Mouse (Mus musculus) embryonic facial prominence, embryonic 15.5 days (tissue): ENCODE results near the gene Gm20388. TPM values are rescaled to one million over a fixed set of nuclear protein-coding genes. Genes with fewer than 3 reads are reported as not detected.

Source experiments
- ATAC-seq: fragments of 200-750 bp; cut with Nextera tagmentation; 2 replicates; pipeline ENCODE4 v1.8.0; 2017; ENCODE audit warnings: low read depth, moderate TSS enrichment; ENCODE audit not compliant: insufficient number of reproducible peaks, low FRiP score, low TSS enrichment
- H3K27ac ChIP-seq: fragments of 300-500 bp; sonication (generic); replicated peaks from 2 replicates; pipeline ENCODE4 v1.5.1; 2015; ENCODE audit warnings: mild to moderate bottlenecking, inconsistent platforms
- H3K27me3 ChIP-seq: fragments of 300-500 bp; sonication (generic); 2 replicates; pipeline ENCODE4 v1.6.1; 2015; ENCODE audit warnings: inconsistent platforms
- H3K36me3 ChIP-seq: fragments of 300-500 bp; sonication (generic); 2 replicates; pipeline ENCODE4 v1.6.1; 2015; ENCODE audit warnings: mild to moderate bottlenecking, inconsistent platforms
- H3K4me1 ChIP-seq: fragments of 300-500 bp; sonication (generic); 2 replicates; pipeline ENCODE4 v1.6.1; 2015; ENCODE audit warnings: inconsistent platforms
- H3K4me2 ChIP-seq: fragments of 300-500 bp; sonication (generic); replicated peaks from 2 replicates; pipeline ENCODE4 v1.6.1; 2015; ENCODE audit warnings: mild to moderate bottlenecking, inconsistent platforms
- H3K4me3 ChIP-seq: fragments of 300-500 bp; sonication (generic); replicated peaks from 2 replicates; pipeline ENCODE4 v1.5.1; 2015; ENCODE audit warnings: mild to moderate bottlenecking, inconsistent platforms
- H3K9ac ChIP-seq: fragments of 300-500 bp; sonication (generic); 2 replicates; pipeline ENCODE4 v1.6.1; 2015; ENCODE audit warnings: inconsistent platforms
- H3K9me3 ChIP-seq: fragments of 300-500 bp; sonication (generic); replicated peaks from 2 replicates; pipeline ENCODE4 v1.6.1; 2016; ENCODE audit warnings: inconsistent platforms
- WGBS: fragments of 180-500 bp; shearing (Covaris S2); methylation state at CpG from one replicate; pipeline ENCODE4 v1.1.7; 2015; 5-methylcytosine and 5-hydroxymethylcytosine counted together
- polyA plus RNA-seq: library from polyadenylated mRNA; unstranded; fragments of >200 nt; fragmentation: Nextera tagmentation; extraction: Ambion mirVana; gene quantifications from 2 replicates; pipeline ENCODE4 v1.2.1, GENCODE M21; 2015

Gm20388 gene
- polyA plus RNA-seq, 1 experiment from 2014 or later = 8.0 TPM

GRCm38 (mm10) chr8:120204736-120205360 is 294.2 kb downstream of the Gm20388 start:
- WGBS = 64% methylated on average over 7 of the region's 7 CpGs
- Histone ChIP-seq H3K27me3 (no peaks in the 10 kb centered on the region), H3K4me1 (peaks cover 16% of the 10 kb centered on the region), H3K4me3 (no peak overlapping the region), H3K9me3 (no peaks in the 10 kb centered on the region), H3K36me3 (no peaks in the 10 kb centered on the region), H3K27ac (no peak overlapping the region), H3K4me2 (no peak overlapping the region), H3K9ac (no peak overlapping the region)
- ATAC-seq = no peak

GRCm38 (mm10) chr8:120205916-120206315 is 295.3 kb downstream of the Gm20388 start:
- Histone ChIP-seq H3K4me3 (no peak overlapping the region), H3K4me2 (no peak overlapping the region), H3K9ac (no peak overlapping the region), H3K36me3 (no peaks in the 10 kb centered on the region), H3K27me3 (no peaks in the 10 kb centered on the region), H3K4me1 (peaks cover 27% of the 10 kb centered on the region), H3K27ac (no peak overlapping the region), H3K9me3 (no peaks in the 10 kb centered on the region)
- WGBS = 77% methylated on average over 9 of the region's 9 CpGs
- ATAC-seq = no peak

- Histone ChIP-seq H3K9me3 (no peaks in the 10 kb centered on the region), H3K27me3 (no peaks in the 10 kb centered on the region), H3K36me3 (no peaks in the 10 kb centered on the region), H3K4me1 (peaks cover 37% of the 10 kb centered on the region), H3K27ac (no peak overlapping the region), H3K4me3 (no peak overlapping the region), H3K4me2 (no peak overlapping the region), H3K9ac (no peak overlapping the region)
- 88% methylated on average over 8 of the region's 8 CpGs for WGBS
- ATAC-seq = no peak
Observed at GRCm38 (mm10) chr8:120207364-120207763, 296.7 kb downstream of the Gm20388 start.

- Histone ChIP-seq H3K36me3 (no peaks in the 10 kb centered on the region), H3K27me3 (no peaks in the 10 kb centered on the region), H3K4me1 (peaks cover 37% of the 10 kb centered on the region), H3K9ac (no peak overlapping the region), H3K4me2 (no peak overlapping the region), H3K27ac (no peak overlapping the region), H3K9me3 (no peaks in the 10 kb centered on the region), H3K4me3 (no peak overlapping the region)
- 59% methylated on average over 11 of the region's 11 CpGs for WGBS
- no peak for ATAC-seq
Observed at GRCm38 (mm10) chr8:120208113-120208512, 297.5 kb downstream of the Gm20388 start.

GRCm38 (mm10) chr8:120211345-120211744 is 300.7 kb downstream of the Gm20388 start:
- H3K4me1 ChIP-seq = peaks cover 44% of the 10 kb centered on the region
- no peak; the same call in 1 of the 2 replicates for ATAC-seq
- H3K27ac ChIP-seq = no peak overlapping the region
- no peak overlapping the region for H3K4me2 ChIP-seq
- no peak overlapping the region for H3K4me3 ChIP-seq
- WGBS = 20% methylated on average over 4 of the region's 4 CpGs
- no peak overlapping the region for H3K9ac ChIP-seq
- no peaks in the 10 kb centered on the region for H3K9me3 ChIP-seq
- no peaks in the 10 kb centered on the region for H3K27me3 ChIP-seq
- H3K36me3 ChIP-seq = no peaks in the 10 kb centered on the region

GRCm38 (mm10) chr8:120212596-120212995 is 302.0 kb downstream of the Gm20388 start:
- H3K27ac ChIP-seq = no peak overlapping the region
- H3K4me1 ChIP-seq = peaks cover 56% of the 10 kb centered on the region
- H3K4me2 ChIP-seq = no peak overlapping the region
- no peak overlapping the region for H3K9ac ChIP-seq
- H3K36me3 ChIP-seq = no peaks in the 10 kb centered on the region
- H3K9me3 ChIP-seq = no peaks in the 10 kb centered on the region
- 84% methylated on average over 7 of the region's 7 CpGs for WGBS
- no peaks in the 10 kb centered on the region for H3K27me3 ChIP-seq
- no peak for ATAC-seq
- H3K4me3 ChIP-seq = no peak overlapping the region

GRCm38 (mm10) chr8:120213229-120213628 is 302.6 kb downstream of the Gm20388 start:
- H3K4me2 ChIP-seq = no peak overlapping the region
- H3K9ac ChIP-seq = no peak overlapping the region
- no peaks in the 10 kb centered on the region for H3K9me3 ChIP-seq
- 92% methylated on average over 3 of the region's 3 CpGs for WGBS
- no peak overlapping the region for H3K27ac ChIP-seq
- no peak for ATAC-seq
- peaks cover 56% of the 10 kb centered on the region for H3K4me1 ChIP-seq
- H3K27me3 ChIP-seq = no peaks in the 10 kb centered on the region
- no peak overlapping the region for H3K4me3 ChIP-seq
- no peaks in the 10 kb centered on the region for H3K36me3 ChIP-seq

- ATAC-seq = no peak
- Histone ChIP-seq H3K4me1 (peaks cover 55% of the 10 kb centered on the region), H3K4me3 (no peak overlapping the region)
Observed at GRCm38 (mm10) chr8:120213939-120214338, 303.3 kb downstream of the Gm20388 start.

GRCm38 (mm10) chr8:120215416-120216141 is 304.9 kb downstream of the Gm20388 start:
- H3K36me3 ChIP-seq = no peaks in the 10 kb centered on the region
- H3K4me3 ChIP-seq = no peak overlapping the region
- peaks cover 46% of the 10 kb centered on the region for H3K4me1 ChIP-seq
- H3K27ac ChIP-seq = peak overlapping the region; percentile 70
- H3K9me3 ChIP-seq = no peaks in the 10 kb centered on the region
- no peak overlapping the region for H3K4me2 ChIP-seq
- no peak overlapping the region for H3K9ac ChIP-seq
- no peak for ATAC-seq
- 43% methylated on average over 7 of the region's 7 CpGs for WGBS
- H3K27me3 ChIP-seq = no peaks in the 10 kb centered on the region

More at GRCm38 (mm10) chr8:120213939-120214338, 303.3 kb downstream of the Gm20388 start:
- Histone ChIP-seq H3K27ac (no peak overlapping the region), H3K9me3 (no peaks in the 10 kb centered on the region), H3K4me2 (no peak overlapping the region), H3K27me3 (no peaks in the 10 kb centered on the region), H3K9ac (no peak overlapping the region), H3K36me3 (no peaks in the 10 kb centered on the region)
- 70% methylated on average over 5 of the region's 5 CpGs for WGBS

GRCm38 (mm10) chr8:120216855-120217830 is 306.5 kb downstream of the Gm20388 start:
- 15% methylated on average over 13 of the region's 13 CpGs for WGBS
- H3K9ac ChIP-seq = no peak overlapping the region
- no peaks in the 10 kb centered on the region for H3K27me3 ChIP-seq
- peak overlapping the region; percentile 88 for H3K27ac ChIP-seq
- H3K36me3 ChIP-seq = no peaks in the 10 kb centered on the region
- 0 out of 2 replicates have a peak overlapping the region, but pooled peaks have one; percentile 17 for H3K4me2 ChIP-seq
- ATAC-seq = peak; percentile 89
- no peak overlapping the region for H3K4me3 ChIP-seq
- H3K9me3 ChIP-seq = no peaks in the 10 kb centered on the region
- peaks cover 37% of the 10 kb centered on the region for H3K4me1 ChIP-seq

- no peak for ATAC-seq
- H3K4me3 ChIP-seq = no peak overlapping the region
- no peaks in the 10 kb centered on the region for H3K9me3 ChIP-seq
- H3K27me3 ChIP-seq = no peaks in the 10 kb centered on the region
- no peak overlapping the region for H3K27ac ChIP-seq
- H3K9ac ChIP-seq = no peak overlapping the region
- H3K4me1 ChIP-seq = peaks cover 55% of the 10 kb centered on the region
- WGBS = 54% methylated on average over 11 of the region's 11 CpGs
- no peak overlapping the region for H3K4me2 ChIP-seq
- H3K36me3 ChIP-seq = no peaks in the 10 kb centered on the region
Observed at GRCm38 (mm10) chr8:120222548-120222947, 311.9 kb downstream of the Gm20388 start.
